14 mouse cellular contexts compared by ENCODE assay signal in genomic region chr9:41982760-41983159, GRCm38 (mm10).
"Had no signal": no experiment of that assay in that cellular context is flagged by ENCODE, and none has a peak within 500 bp of the region (broad histone marks: within the 10 kb centered on the region; RNA-seq: fewer than 3 reads in every experiment).

No protein-coding gene starts in this region.

- H3K4me1 ChIP-seq: midbrain, embryonic 15.5 days; neural tube, embryonic 12.5 days; stomach, embryonic 15.5 days had no signal

- H3K27me3 ChIP-seq: intestine, embryonic 15.5 days; limb, embryonic 13.5 days; midbrain, embryonic 15.5 days; neural tube, embryonic 12.5 days; stomach, embryonic 15.5 days had no signal

- H3K9me3 ChIP-seq: intestine, embryonic 15.5 days; midbrain, embryonic 15.5 days; stomach, embryonic 15.5 days had no signal

- H3K27ac ChIP-seq: intestine, embryonic 15.5 days; limb, embryonic 13.5 days; liver, embryonic 14.5 days; midbrain, embryonic 15.5 days; neural tube, embryonic 12.5 days; stomach, embryonic 15.5 days had no signal

- H3K4me3 ChIP-seq: intestine, embryonic 15.5 days; limb, embryonic 13.5 days; midbrain, embryonic 15.5 days; neural tube, embryonic 12.5 days; stomach, embryonic 15.5 days had no signal

- ATAC-seq: intestine, embryonic 15.5 days; lung, postnatal 0 days; midbrain, embryonic 15.5 days had no signal

- DNase-seq: left cerebral cortex, postnatal 4 days; lung, adult 18-20 months; lung, postnatal 36 days; retina, postnatal 1 day; right cerebral cortex, postnatal 4 days; thymus, adult 2 months; thymus, postnatal 25 days had no signal

- H3K9ac ChIP-seq: intestine, embryonic 15.5 days; limb, embryonic 13.5 days; liver, embryonic 14.5 days; midbrain, embryonic 15.5 days; neural tube, embryonic 12.5 days; stomach, embryonic 15.5 days had no signal

- H3K4me2 ChIP-seq: intestine, embryonic 15.5 days; limb, embryonic 13.5 days; midbrain, embryonic 15.5 days; neural tube, embryonic 12.5 days; stomach, embryonic 15.5 days had no signal

- H3K36me3 ChIP-seq: intestine, embryonic 15.5 days; midbrain, embryonic 15.5 days had no signal
